Mouse (Mus musculus) heart, embryonic 13.5 days (tissue): ENCODE data around the gene Sec1. TPM values are rescaled to one million over a fixed set of nuclear protein-coding genes. Genes with fewer than 3 reads are reported as not detected.

Experiments
- ATAC-seq: fragments of 200-750 bp; cut with Nextera tagmentation; 2 replicates; pipeline ENCODE4 v1.8.0; 2017; ENCODE audit warnings: moderate TSS enrichment; ENCODE audit not compliant: insufficient number of reproducible peaks, low FRiP score, low TSS enrichment; ENCODE audit errors: extremely low read depth
- H3K27ac ChIP-seq: fragments of 300-500 bp; sonication (generic); replicated peaks from 2 replicates; pipeline ENCODE4 v1.5.1; 2015; ENCODE audit warnings: moderate library complexity, mild to moderate bottlenecking, inconsistent platforms
- H3K27me3 ChIP-seq: fragments of 300-500 bp; sonication (generic); replicated peaks from 2 replicates; pipeline ENCODE4 v1.6.1; 2015; ENCODE audit warnings: mild to moderate bottlenecking, inconsistent platforms
- H3K36me3 ChIP-seq: fragments of 300-500 bp; sonication (generic); 2 replicates; pipeline ENCODE4 v1.6.1; 2015; ENCODE audit warnings: mild to moderate bottlenecking, inconsistent platforms
- H3K4me1 ChIP-seq: fragments of 300-500 bp; sonication (generic); 2 replicates; pipeline ENCODE4 v1.6.1; 2015; ENCODE audit warnings: inconsistent platforms
- H3K4me2 ChIP-seq: fragments of 300-500 bp; sonication (generic); 2 replicates; pipeline ENCODE4 v1.6.1; 2015; ENCODE audit warnings: inconsistent platforms, mild to moderate bottlenecking, moderate library complexity
- H3K4me3 ChIP-seq: fragments of 300-500 bp; sonication (generic); 2 replicates; pipeline ENCODE4 v1.5.1; 2015; ENCODE audit warnings: moderate library complexity, mild to moderate bottlenecking, inconsistent platforms
- H3K9ac ChIP-seq: fragments of 300-500 bp; sonication (generic); 2 replicates; pipeline ENCODE4 v1.6.1; 2015; ENCODE audit warnings: inconsistent platforms, mild to moderate bottlenecking, moderate library complexity
- H3K9me3 ChIP-seq: fragments of 300-500 bp; sonication (generic); 2 replicates; pipeline ENCODE4 v1.6.1; 2016; ENCODE audit warnings: inconsistent platforms
- WGBS: fragments of 180-500 bp; shearing (Covaris S2); methylation state at CpG from one replicate; pipeline ENCODE4 v1.1.7; 2015; ENCODE audit warnings: mixed read lengths; 5-methylcytosine and 5-hydroxymethylcytosine counted together
- polyA plus RNA-seq: library from polyadenylated mRNA; unstranded; fragments of >200 nt; fragmentation: Nextera tagmentation; extraction: Ambion mirVana; gene quantifications from 2 replicates; pipeline ENCODE4 v1.2.1, GENCODE M21; 2015

Sec1 gene
- polyA plus RNA-seq, result 0.29 and 0.47 TPM in 2 replicates

GRCm38 (mm10) chr7:45693921-45694591 is at the start of gene Sec1:
Gene Sec1 (minus strand): TSS chr7:45694402.
- 86% methylated on average over 50 of the region's 50 CpGs for WGBS
- Histone ChIP-seq H3K36me3 (no peaks in the 10 kb centered on the region), H3K4me3 (no peak within 1 kb of the TSS), H3K27me3 (peaks cover 15% of the 10 kb centered on the region), H3K4me1 (peaks cover 15% of the 10 kb centered on the region), H3K9me3 (no peaks in the 10 kb centered on the region), H3K27ac (no peak within 1 kb of the TSS), H3K4me2 (no peak within 1 kb of the TSS), H3K9ac (no peak within 1 kb of the TSS)
- ATAC-seq, result no peak

- Histone ChIP-seq H3K36me3 (no peaks in the 10 kb centered on the region), H3K4me3 (peak overlapping the region; percentile 38), H3K9ac (peak overlapping the region; percentile 59), H3K4me2 (peak overlapping the region; percentile 56), H3K27me3 (peaks cover 14% of the 10 kb centered on the region), H3K4me1 (peaks cover 10% of the 10 kb centered on the region; the same call in 1 of the 2 replicates), H3K9me3 (no peaks in the 10 kb centered on the region; the same call in 1 of the 2 replicates), H3K27ac (no peak overlapping the region)
- WGBS, result 34% methylated on average over 19 of the region's 19 CpGs
- ATAC-seq, result no peak
Measured at GRCm38 (mm10) chr7:45742338-45742737, 48.1 kb upstream of the Sec1 start.

DNA sequence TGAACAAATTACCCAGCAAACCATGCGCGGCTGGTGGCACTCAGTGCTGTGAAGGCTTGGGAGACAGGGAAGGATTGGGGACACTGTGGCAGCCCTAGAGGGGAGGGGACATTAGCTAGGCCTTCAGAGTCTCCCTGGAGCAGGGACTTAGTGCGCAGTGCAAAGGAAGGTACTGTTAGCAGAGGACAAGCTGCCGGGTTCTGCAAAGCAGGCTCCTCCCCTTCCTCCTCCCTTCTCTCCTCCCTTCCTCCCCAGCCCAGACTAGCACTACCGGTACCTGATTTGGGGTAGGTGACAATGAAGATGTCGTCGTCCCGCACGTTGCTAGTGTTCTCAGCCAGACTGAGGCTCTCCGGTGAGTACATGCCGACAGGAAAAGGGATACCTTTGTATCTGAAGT is 47.6 kb upstream of the Sec1 start:
- peaks cover 14% of the 10 kb centered on the region for H3K27me3 ChIP-seq
- H3K9me3 ChIP-seq, result no peaks in the 10 kb centered on the region; the same call in 1 of the 2 replicates
- peak overlapping the region; percentile 59 for H3K9ac ChIP-seq
- peaks cover 10% of the 10 kb centered on the region; the same call in 1 of the 2 replicates for H3K4me1 ChIP-seq
- ATAC-seq, result no peak
- H3K4me3 ChIP-seq, result peak overlapping the region; percentile 38
- H3K27ac ChIP-seq, result no peak overlapping the region
- H3K4me2 ChIP-seq, result peak overlapping the region; percentile 56
- no peaks in the 10 kb centered on the region for H3K36me3 ChIP-seq
- 33% methylated on average over 11 of the region's 11 CpGs for WGBS

DNA sequence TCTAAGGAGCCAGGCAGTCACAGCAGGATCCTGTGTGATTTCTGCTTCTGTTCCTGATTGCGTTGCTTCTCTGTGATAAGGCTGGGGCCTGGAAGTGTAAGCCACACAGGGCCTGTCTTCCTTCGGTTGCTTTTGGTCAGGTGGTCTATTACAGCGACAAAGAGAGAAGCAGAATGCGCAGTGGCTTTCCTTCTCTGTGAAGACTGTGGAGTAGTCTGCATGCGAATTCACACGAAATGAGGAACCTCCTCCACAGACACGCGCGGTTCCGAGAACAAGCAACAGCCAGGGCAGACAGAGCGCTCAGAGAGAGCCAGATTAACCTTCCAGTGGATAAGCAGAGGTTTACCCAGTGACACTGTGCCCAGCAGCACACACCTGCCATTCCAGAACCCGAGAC is 47.1 kb upstream of the Sec1 start:
- no peaks in the 10 kb centered on the region for H3K9me3 ChIP-seq
- H3K36me3 ChIP-seq, result no peaks in the 10 kb centered on the region
- no peak overlapping the region for H3K27ac ChIP-seq
- peaks cover 10% of the 10 kb centered on the region; the same call in 1 of the 2 replicates for H3K4me1 ChIP-seq
- WGBS, result 71% methylated on average over 12 of the region's 12 CpGs
- peaks cover 14% of the 10 kb centered on the region for H3K27me3 ChIP-seq
- peak overlapping the region; percentile 38; the same call in 1 of the 2 replicates for H3K4me3 ChIP-seq
- ATAC-seq, result no peak
- H3K9ac ChIP-seq, result peak overlapping the region; percentile 59; the same call in 1 of the 2 replicates
- H3K4me2 ChIP-seq, result peak overlapping the region; percentile 56; the same call in 1 of the 2 replicates

GRCm38 (mm10) chr7:45739820-45740219 is 45.6 kb upstream of the Sec1 start:
- WGBS, result 71% methylated on average over 10 of the region's 10 CpGs
- Histone ChIP-seq H3K9me3 (no peaks in the 10 kb centered on the region), H3K36me3 (no peaks in the 10 kb centered on the region), H3K27ac (no peak overlapping the region), H3K9ac (no peak overlapping the region), H3K4me1 (peaks cover 10% of the 10 kb centered on the region; the same call in 1 of the 2 replicates), H3K4me2 (no peak overlapping the region), H3K27me3 (peaks cover 14% of the 10 kb centered on the region), H3K4me3 (no peak overlapping the region)
- no peak for ATAC-seq

GRCm38 (mm10) chr7:45739162-45739763 is 45.1 kb upstream of the Sec1 start:
- 9% methylated on average over 9 of the region's 9 CpGs for WGBS
- H3K4me3 ChIP-seq, result no peak overlapping the region
- H3K9ac ChIP-seq, result no peak overlapping the region
- no peaks in the 10 kb centered on the region for H3K9me3 ChIP-seq
- no peak for ATAC-seq
- peaks cover 10% of the 10 kb centered on the region; the same call in 1 of the 2 replicates for H3K4me1 ChIP-seq
- H3K27ac ChIP-seq, result no peak overlapping the region
- H3K36me3 ChIP-seq, result no peaks in the 10 kb centered on the region
- H3K27me3 ChIP-seq, result peaks cover 14% of the 10 kb centered on the region
- no peak overlapping the region for H3K4me2 ChIP-seq

GRCm38 (mm10) chr7:45733477-45733876 is 39.3 kb upstream of the Sec1 start:
- H3K27ac ChIP-seq, result no peak overlapping the region
- H3K4me3 ChIP-seq, result no peak overlapping the region
- peaks cover 12% of the 10 kb centered on the region for H3K4me1 ChIP-seq
- H3K36me3 ChIP-seq, result peaks cover 6% of the 10 kb centered on the region; the same call in 1 of the 2 replicates
- H3K9me3 ChIP-seq, result no peaks in the 10 kb centered on the region
- no peaks in the 10 kb centered on the region for H3K27me3 ChIP-seq
- 73% methylated on average over 5 of the region's 5 CpGs for WGBS
- no peak for ATAC-seq
- H3K9ac ChIP-seq, result no peak overlapping the region
- H3K4me2 ChIP-seq, result no peak overlapping the region

GRCm38 (mm10) chr7:45730727-45731431 is 36.7 kb upstream of the Sec1 start:
- H3K27ac ChIP-seq, result no peak overlapping the region
- no peak overlapping the region for H3K4me2 ChIP-seq
- H3K9me3 ChIP-seq, result no peaks in the 10 kb centered on the region
- H3K36me3 ChIP-seq, result peaks cover 25% of the 10 kb centered on the region
- H3K9ac ChIP-seq, result 0 out of 2 replicates have a peak overlapping the region, but pooled peaks have one; percentile 16
- no peaks in the 10 kb centered on the region for H3K27me3 ChIP-seq
- no peak overlapping the region for H3K4me3 ChIP-seq
- ATAC-seq, result no peak
- H3K4me1 ChIP-seq, result peaks cover 12% of the 10 kb centered on the region
- WGBS, result 17% methylated on average over 16 of the region's 16 CpGs

GRCm38 (mm10) chr7:45727625-45728024 is 33.4 kb upstream of the Sec1 start:
- peaks cover 58% of the 10 kb centered on the region for H3K36me3 ChIP-seq
- H3K4me3 ChIP-seq, result no peak overlapping the region
- H3K27ac ChIP-seq, result no peak overlapping the region
- no peak overlapping the region for H3K4me2 ChIP-seq
- H3K27me3 ChIP-seq, result no peaks in the 10 kb centered on the region
- no peaks in the 10 kb centered on the region for H3K9me3 ChIP-seq
- WGBS, result 64% methylated on average over 3 of the region's 3 CpGs
- no peak for ATAC-seq
- H3K9ac ChIP-seq, result no peak overlapping the region
- H3K4me1 ChIP-seq, result peaks cover 12% of the 10 kb centered on the region

- H3K9me3 ChIP-seq, result no peaks in the 10 kb centered on the region
- no peaks in the 10 kb centered on the region for H3K27me3 ChIP-seq
- peaks cover 70% of the 10 kb centered on the region for H3K36me3 ChIP-seq
- H3K27ac ChIP-seq, result no peak overlapping the region
- peaks cover 12% of the 10 kb centered on the region for H3K4me1 ChIP-seq
- no peak overlapping the region for H3K4me2 ChIP-seq
- H3K9ac ChIP-seq, result no peak overlapping the region
- no peak for ATAC-seq
- WGBS, result 89% methylated on average over 10 of the region's 10 CpGs
- H3K4me3 ChIP-seq, result no peak overlapping the region
Measured at GRCm38 (mm10) chr7:45726419-45726818, 32.2 kb upstream of the Sec1 start.

- Histone ChIP-seq H3K27me3 (no peaks in the 10 kb centered on the region), H3K9me3 (no peaks in the 10 kb centered on the region), H3K4me2 (no peak within 1 kb of the TSS), H3K4me3 (no peak within 1 kb of the TSS), H3K4me1 (peaks cover 10% of the 10 kb centered on the region), H3K9ac (no peak within 1 kb of the TSS), H3K36me3 (peaks cover 77% of the 10 kb centered on the region), H3K27ac (no peak within 1 kb of the TSS)
- 89% methylated on average over 11 of the region's 11 CpGs for WGBS
- ATAC-seq, result no peak
Measured at GRCm38 (mm10) chr7:45725713-45726112, 31.5 kb upstream of the Sec1 start, which contains the start of gene Spaca4. Gene Spaca4 (minus strand): TSS chr7:45725813.
